Mouse (Mus musculus) heart, embryonic 15.5 days (tissue): ENCODE results near the gene Slc44a5. TPM values are rescaled to one million over a fixed set of nuclear protein-coding genes. Genes with fewer than 3 reads are reported as not detected.

ENCODE experiments used
- polyA plus RNA-seq: library from polyadenylated mRNA; unstranded; fragments of >200 nt; fragmentation: Nextera tagmentation; extraction: Ambion mirVana; gene quantifications from 2 replicates; pipeline ENCODE4 v1.2.1, GENCODE M21; 2015

The Slc44a5 gene
- polyA plus RNA-seq, 1 experiment from 2014 or later = 0.52 TPM

Other genes with a start within 250 kb of the Slc44a5 start
- 15.8 and 25.5 TPM in 2 replicates for gene St6galnac3, start 248.3 kb upstream of the Slc44a5 start, polyA plus RNA-seq
- 0.11 and 0.15 TPM in 2 replicates for gene Asb17, start 129.2 kb upstream of the Slc44a5 start, polyA plus RNA-seq
- 0.09 and 0.14 TPM in 2 replicates for gene Msh4, start 67.3 kb upstream of the Slc44a5 start, polyA plus RNA-seq
- 47.5 and 53.4 TPM in 2 replicates for gene Rabggtb, start 60.4 kb upstream of the Slc44a5 start, polyA plus RNA-seq
- gene Acadm, start 28.8 kb upstream of the Slc44a5 start, polyA plus RNA-seq = 236 and 304 TPM in 2 replicates